Mouse (Mus musculus) hindbrain, postnatal 0 days (tissue): ENCODE measurements at regions not wholly inside any gene's neighbourhood (a gene's known extent, or its start where the extent isn't known, plus 50 kb on each side); places are given as distances from the start of the nearest gene placed in this dataset.

Source experiments
- ATAC-seq: fragments of 200-750 bp; cut with Nextera tagmentation; 2 replicates; pipeline ENCODE4 v1.8.0; 2017; ENCODE audit warnings: mild to moderate bottlenecking, moderate TSS enrichment, moderate library complexity
- DNase-seq: peaks from one replicate; pipeline ENCODE4 v3.0.0-alpha.2; 2015; ENCODE audit warnings: low spot score
- H3K27ac ChIP-seq: fragments of 300-500 bp; sonication (generic); 2 replicates; pipeline ENCODE4 v1.5.1; 2014; ENCODE audit warnings: mild to moderate bottlenecking
- H3K27me3 ChIP-seq: fragments of 300-500 bp; sonication (generic); 2 replicates; pipeline ENCODE4 v1.6.1; 2014; ENCODE audit warnings: low read length, mixed read lengths; ENCODE audit not compliant: insufficient read depth
- H3K36me3 ChIP-seq: fragments of 300-500 bp; sonication (generic); 2 replicates; pipeline ENCODE4 v1.6.1; 2014; ENCODE audit warnings: low read length, mixed read lengths; ENCODE audit not compliant: insufficient read depth
- H3K4me1 ChIP-seq: fragments of 300-500 bp; sonication (generic); 2 replicates; pipeline ENCODE4 v1.6.1; 2014; ENCODE audit warnings: antibody characterized with exemption, low read length, mixed read lengths; ENCODE audit not compliant: insufficient read depth
- H3K4me2 ChIP-seq: fragments of 300-500 bp; sonication (generic); 2 replicates; pipeline ENCODE4 v1.6.1; 2014; ENCODE audit warnings: low read depth, mild to moderate bottlenecking, low read length, moderate library complexity, mixed read lengths
- H3K4me3 ChIP-seq: fragments of 300-500 bp; sonication (generic); 2 replicates; pipeline ENCODE4 v1.5.1; 2014; ENCODE audit warnings: low read length
- H3K9ac ChIP-seq: fragments of 300-500 bp; sonication (generic); replicated peaks from 2 replicates; pipeline ENCODE4 v1.6.1; 2014; ENCODE audit warnings: mild to moderate bottlenecking, low read length, moderate library complexity, mixed read lengths
- H3K9me3 ChIP-seq: fragments of 300-500 bp; sonication (generic); 2 replicates; pipeline ENCODE4 v1.6.1; 2016; ENCODE audit warnings: low read length, mixed read lengths
- CTCF ChIP-seq: IDR thresholded peaks from 2 replicates; pipeline ENCODE4 v1.5.1; 2016; ENCODE audit warnings: antibody characterized with exemption, control low read depth, low read depth
- WGBS: fragments of 180-500 bp; shearing (Covaris S2); extraction: QIAGEN DNeasy Blood & Tissue Kit; methylation state at CpG from one replicate; pipeline ENCODE4 v1.1.7; 2014; 5-methylcytosine and 5-hydroxymethylcytosine counted together

GRCm38 (mm10) chr13:48383580-48384445, 122.8 kb downstream of the Id4 start:
- H3K9me3 ChIP-seq: no peaks in the 10 kb centered on the region
- no peak overlapping the region for H3K4me2 ChIP-seq
- no peaks in the 10 kb centered on the region for H3K36me3 ChIP-seq
- H3K27ac ChIP-seq: no peak overlapping the region
- ATAC-seq: no peak
- H3K4me3 ChIP-seq: no peak overlapping the region
- 0 out of 2 replicates have a peak overlapping the region, but pooled peaks have one; percentile 9 for H3K9ac ChIP-seq
- TF ChIP-seq CTCF: no peak
- WGBS: 38% methylated on average over 13 of the region's 13 CpGs
- DNase-seq: peak; percentile 28
- H3K4me1 ChIP-seq: 0 out of 2 replicates have a peak, but pooled peaks cover 4% of the 10 kb centered on the region
- H3K27me3 ChIP-seq: no peaks in the 10 kb centered on the region

GRCm38 (mm10) chr13:48384901-48385300, 123.9 kb downstream of the Id4 start:
- Histone ChIP-seq H3K36me3 (no peaks in the 10 kb centered on the region), H3K9me3 (no peaks in the 10 kb centered on the region), H3K4me2 (no peak overlapping the region), H3K4me3 (no peak overlapping the region), H3K27me3 (no peaks in the 10 kb centered on the region), H3K4me1 (0 out of 2 replicates have a peak, but pooled peaks cover 4% of the 10 kb centered on the region), H3K9ac (no peak overlapping the region; the same call in 1 of the 2 replicates), H3K27ac (no peak overlapping the region; the same call in 1 of the 2 replicates)
- WGBS: 44% methylated on average over 11 of the region's 11 CpGs
- DNase-seq: no peak
- TF ChIP-seq CTCF: no peak
- no peak for ATAC-seq

- no peak for TF ChIP-seq CTCF
- no peak for ATAC-seq
- H3K27ac ChIP-seq: no peak overlapping the region
- no peak overlapping the region for H3K4me3 ChIP-seq
- H3K9me3 ChIP-seq: no peaks in the 10 kb centered on the region
- no peaks in the 10 kb centered on the region for H3K36me3 ChIP-seq
- DNase-seq: no peak
- H3K27me3 ChIP-seq: no peaks in the 10 kb centered on the region
- H3K4me1 ChIP-seq: no peaks in the 10 kb centered on the region
- H3K4me2 ChIP-seq: no peak overlapping the region
- WGBS: 90% methylated on average over 11 of the region's 11 CpGs
- no peak overlapping the region for H3K9ac ChIP-seq
These were observed 122.1 kb downstream of the Zfp169 start for GRCm38 (mm10) chr13:48391126-48391525.

- TF ChIP-seq CTCF: no peak
- Histone ChIP-seq H3K4me2 (no peak overlapping the region), H3K9ac (no peak overlapping the region), H3K27me3 (no peaks in the 10 kb centered on the region), H3K9me3 (no peaks in the 10 kb centered on the region), H3K36me3 (no peaks in the 10 kb centered on the region), H3K4me3 (no peak overlapping the region), H3K4me1 (no peaks in the 10 kb centered on the region), H3K27ac (no peak overlapping the region)
- WGBS: 48% methylated on average over 1 of the region's 1 CpGs
- DNase-seq (no peak), ATAC-seq (no peak)
These were observed 115.5 kb downstream of the Zfp169 start for GRCm38 (mm10) chr13:48397761-48398160.

GRCm38 (mm10) chr13:48398617-48399016, 114.6 kb downstream of the Zfp169 start:
- no peaks in the 10 kb centered on the region for H3K9me3 ChIP-seq
- no peak overlapping the region for H3K4me2 ChIP-seq
- ATAC-seq (no peak), DNase-seq (no peak)
- H3K36me3 ChIP-seq: no peaks in the 10 kb centered on the region
- TF ChIP-seq CTCF: no peak
- H3K27me3 ChIP-seq: no peaks in the 10 kb centered on the region
- no peak overlapping the region for H3K4me3 ChIP-seq
- 92% methylated on average over 3 of the region's 3 CpGs for WGBS
- H3K4me1 ChIP-seq: no peaks in the 10 kb centered on the region
- no peak overlapping the region for H3K9ac ChIP-seq
- H3K27ac ChIP-seq: no peak overlapping the region

GRCm38 (mm10) chr13:48402316-48402715, 110.9 kb downstream of the Zfp169 start:
- Histone ChIP-seq H3K4me2 (no peak overlapping the region), H3K27me3 (no peaks in the 10 kb centered on the region), H3K36me3 (no peaks in the 10 kb centered on the region), H3K4me1 (no peaks in the 10 kb centered on the region), H3K27ac (no peak overlapping the region), H3K9ac (no peak overlapping the region), H3K4me3 (no peak overlapping the region), H3K9me3 (no peaks in the 10 kb centered on the region)
- ATAC-seq: no peak
- no peak for TF ChIP-seq CTCF
- no peak for DNase-seq
- 37% methylated on average over 5 of the region's 5 CpGs for WGBS
